Mouse (Mus musculus) liver, embryonic 14.5 days (tissue): Measurements from ENCODE around the gene Ptprt. TPM values are rescaled to one million over a fixed set of nuclear protein-coding genes. Genes with fewer than 3 reads are reported as not detected.

ENCODE experiments used
- ATAC-seq: fragments of 200-750 bp; cut with Nextera tagmentation; 2 replicates; pipeline ENCODE4 v1.8.0; 2017; ENCODE audit warnings: moderate number of reproducible peaks, mild to moderate bottlenecking, moderate library complexity; ENCODE audit not compliant: insufficient read depth
- DNase-seq, 3 experiments: peaks; one replicate each; pipeline ENCODE4 v3.0.0-alpha.2; 2012 to 2013; ENCODE audit warnings: low read depth in 3 of 3, low spot score in 3 of 3
- H3K27ac ChIP-seq: fragments of 300-500 bp; sonication (generic); 2 replicates; pipeline ENCODE4 v1.5.1; 2014; ENCODE audit warnings: moderate library complexity, mild to moderate bottlenecking, control low read depth, inconsistent platforms
- H3K27me3 ChIP-seq: fragments of 300-500 bp; sonication (generic); 2 replicates; pipeline ENCODE4 v1.6.1; 2014; ENCODE audit warnings: mild to moderate bottlenecking, low read length, moderate library complexity; ENCODE audit not compliant: control insufficient read depth, insufficient read depth
- H3K36me3 ChIP-seq: fragments of 300-500 bp; sonication (generic); replicated peaks from 2 replicates; pipeline ENCODE4 v1.6.1; 2014; ENCODE audit warnings: low read depth; ENCODE audit not compliant: control insufficient read depth, insufficient read depth
- H3K4me1 ChIP-seq, 2 experiments: fragments of 200-500 bp in 1 of 2; fragments of 300-500 bp in 1 of 2; sonication (generic) in 1 of 2; replicated peaks; 2 replicates each; pipeline ENCODE4 v1.6.1; 2012 to 2014; ENCODE audit warnings: antibody characterized with exemption in 1 of 2, inconsistent platforms in 1 of 2, low read length in 1 of 2; ENCODE audit not compliant: control insufficient read depth in 2 of 2, insufficient read depth in 2 of 2
- H3K4me2 ChIP-seq: fragments of 300-500 bp; sonication (generic); 2 replicates; pipeline ENCODE4 v1.6.1; 2014; ENCODE audit warnings: low read depth, mild to moderate bottlenecking, control low read depth, moderate library complexity
- H3K4me3 ChIP-seq, 2 experiments: fragments of 200-500 bp in 1 of 2; fragments of 300-500 bp in 1 of 2; sonication (generic) in 1 of 2; 2 replicates each; pipeline ENCODE4 v1.5.1; 2012 to 2014; ENCODE audit warnings: low read depth in 2 of 2, low read length in 2 of 2, mild to moderate bottlenecking in 2 of 2, control low read depth in 1 of 2, inconsistent platforms in 1 of 2, moderate library complexity in 1 of 2; ENCODE audit not compliant: insufficient read depth in 1 of 2
- H3K9ac ChIP-seq: fragments of 300-500 bp; sonication (generic); replicated peaks from 2 replicates; pipeline ENCODE4 v1.6.1; 2014; ENCODE audit warnings: mild to moderate bottlenecking, control low read depth, moderate library complexity
- H3K9me3 ChIP-seq: fragments of 300-500 bp; sonication (generic); 2 replicates; pipeline ENCODE4 v1.6.1; 2016; ENCODE audit warnings: low read length, mixed read lengths; ENCODE audit not compliant: control insufficient read depth
- CTCF ChIP-seq: IDR thresholded peaks from 2 replicates; pipeline ENCODE4 v1.5.1; 2016; ENCODE audit warnings: antibody characterized with exemption, low read depth, control low read depth
- EP300 ChIP-seq: IDR thresholded peaks from 2 replicates; pipeline ENCODE4 v1.6.1; 2016; ENCODE audit warnings: antibody characterized with exemption, low read depth
- WGBS: fragments of 180-500 bp; shearing (Covaris S2); extraction: QIAGEN DNeasy Blood & Tissue Kit; methylation state at CpG from one replicate; pipeline ENCODE4 v1.1.7; 2014; ENCODE audit not compliant: insufficient replicate concordance; 5-methylcytosine and 5-hydroxymethylcytosine counted together
- polyA plus RNA-seq, 2 experiments: library from polyadenylated mRNA; depleted of rRNA in 1 of 2; stranded (reverse) in 1 of 2; unstranded in 1 of 2; fragments of >200 nt; fragmentation: Nextera tagmentation in 1 of 2; extraction: Ambion mirVana in 1 of 2; gene quantifications; 2 replicates each; pipeline versions ENCODE4 v1.2.1 to v1.2.3; 2012 to 2014

Ptprt gene
- 0.07 and 0.10 TPM in 2 replicates for polyA plus RNA-seq (2012; rRNA removed)
- 0.30 TPM in 1 of 2 replicates, not detected in the other for polyA plus RNA-seq (2014; fragmentation: Nextera tagmentation; extraction: Ambion mirVana)

DNA sequence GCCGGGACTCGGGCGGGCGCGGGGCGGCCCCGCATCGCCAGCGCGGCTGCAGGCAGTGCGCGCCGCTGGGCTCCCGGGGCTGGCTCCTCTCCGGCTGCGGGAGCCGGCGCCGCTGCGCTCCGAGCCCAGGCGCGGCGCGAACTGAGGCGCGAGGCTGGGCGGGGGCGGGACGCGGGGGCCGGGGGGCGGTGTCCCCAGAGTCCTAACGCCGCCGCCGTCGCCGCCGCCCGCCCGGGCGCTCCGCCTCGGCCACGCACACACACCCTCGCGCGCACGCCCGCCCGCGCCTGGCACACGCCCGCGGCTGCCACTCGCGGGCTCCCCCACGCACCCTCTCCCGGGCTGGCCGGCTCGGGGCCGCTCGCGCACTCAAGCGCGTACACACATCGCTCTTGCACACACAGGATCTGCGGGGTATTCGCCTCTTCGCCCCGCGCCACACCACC, at the start of gene Ptprt:
Gene Ptprt (minus strand): TSS at position 207 of the 446 bp plus-strand sequence.
- TF ChIP-seq EP300 (no peak), CTCF (no peak)
- no peak within 1 kb of the TSS for H3K27ac ChIP-seq
- WGBS = 1% methylated on average over 41 of the region's 73 CpGs
- DNase-seq = no peak
- no peak for ATAC-seq
- no peaks in the 10 kb centered on the region for H3K9me3 ChIP-seq
- peak within 1 kb of the TSS; percentile 33 for H3K4me2 ChIP-seq
- no peaks in the 10 kb centered on the region for H3K4me1 ChIP-seq
- no peak within 1 kb of the TSS for H3K9ac ChIP-seq
- H3K4me3 ChIP-seq = peak within 1 kb of the TSS in 1 of 2 experiments; percentile 22; a peak in 2 of 4 replicates
- peaks cover 39% of the 10 kb centered on the region for H3K27me3 ChIP-seq
- no peaks in the 10 kb centered on the region for H3K36me3 ChIP-seq

GRCm38 (mm10) chr2:162710443-162710842, 49.5 kb upstream of the Ptprt start:
- no peaks in the 10 kb centered on the region for H3K9me3 ChIP-seq

GRCm38 (mm10) chr2:162699691-162700090, 38.7 kb upstream of the Ptprt start:
- TF ChIP-seq EP300 = no peak
- TF ChIP-seq CTCF = no peak
- Histone ChIP-seq H3K36me3 (no peaks in the 10 kb centered on the region), H3K4me2 (no peak overlapping the region), H3K27ac (no peak overlapping the region), H3K27me3 (no peaks in the 10 kb centered on the region), H3K4me3 (no peak overlapping the region), H3K9me3 (no peaks in the 10 kb centered on the region), H3K4me1 (no peaks in the 10 kb centered on the region), H3K9ac (no peak overlapping the region)
- no peak for DNase-seq
- no peak for ATAC-seq
- WGBS = 60% methylated on average over 3 of the region's 3 CpGs

More at GRCm38 (mm10) chr2:162710443-162710842, 49.5 kb upstream of the Ptprt start:
- 48% methylated on average over 2 of the region's 2 CpGs for WGBS
- no peaks in the 10 kb centered on the region for H3K27me3 ChIP-seq
- H3K9ac ChIP-seq = no peak overlapping the region
- no peak for TF ChIP-seq CTCF
- TF ChIP-seq EP300 = no peak
- no peak for ATAC-seq
- H3K4me1 ChIP-seq = no peaks in the 10 kb centered on the region
- no peak overlapping the region for H3K4me2 ChIP-seq
- no peaks in the 10 kb centered on the region for H3K36me3 ChIP-seq
- no peak overlapping the region for H3K27ac ChIP-seq
- H3K4me3 ChIP-seq = no peak overlapping the region
- no peak for DNase-seq

DNA sequence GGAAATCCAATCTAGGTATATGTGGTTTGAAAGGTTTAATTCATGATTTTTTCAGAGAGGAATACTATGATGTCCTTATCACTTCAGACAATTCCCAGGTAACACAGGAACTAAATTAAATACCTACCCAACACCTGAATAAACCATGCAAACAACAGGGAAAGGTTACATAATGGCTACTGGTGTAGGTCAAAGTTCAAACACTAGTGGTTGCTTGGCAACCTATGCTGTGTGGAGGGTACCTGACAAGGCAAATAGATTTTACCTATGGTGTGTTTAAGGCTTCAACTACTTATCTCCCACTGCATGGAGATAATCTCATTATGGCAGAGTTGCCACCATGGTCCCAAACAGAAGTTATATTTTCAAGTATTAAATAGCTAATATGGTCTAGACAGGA, 38.1 kb upstream of the Ptprt start:
- ATAC-seq (no peak), DNase-seq (no peak)
- Histone ChIP-seq H3K4me1 (no peaks in the 10 kb centered on the region), H3K4me3 (no peak overlapping the region), H3K4me2 (no peak overlapping the region), H3K9me3 (no peaks in the 10 kb centered on the region), H3K27ac (no peak overlapping the region), H3K36me3 (no peaks in the 10 kb centered on the region), H3K9ac (no peak overlapping the region), H3K27me3 (no peaks in the 10 kb centered on the region)
- TF ChIP-seq CTCF = no peak
- no peak for TF ChIP-seq EP300

DNA sequence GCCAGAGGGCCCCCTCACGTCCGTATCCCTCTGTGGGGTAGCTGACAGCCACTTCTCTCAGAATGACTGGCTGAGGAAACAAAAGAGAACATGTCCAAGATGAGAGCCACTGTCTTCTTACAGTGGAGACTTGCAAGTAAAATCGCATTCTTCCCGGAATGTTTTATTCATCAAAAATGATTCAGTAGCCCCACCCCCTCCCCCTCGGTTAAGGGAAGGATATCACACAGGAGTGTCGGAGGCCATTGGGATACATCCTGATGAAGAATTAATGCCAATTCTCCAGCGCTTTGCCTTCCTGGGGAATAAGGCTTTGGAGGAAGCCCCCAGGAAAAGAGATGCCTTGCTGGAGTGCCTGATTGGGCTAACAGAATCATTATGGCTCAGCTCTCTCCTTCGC, 37.1 kb upstream of the Ptprt start:
- no peak overlapping the region for H3K27ac ChIP-seq
- no peaks in the 10 kb centered on the region for H3K27me3 ChIP-seq
- no peaks in the 10 kb centered on the region for H3K36me3 ChIP-seq
- no peak for DNase-seq
- no peak overlapping the region for H3K4me2 ChIP-seq
- WGBS = 74% methylated on average over 8 of the region's 8 CpGs
- H3K4me3 ChIP-seq = no peak overlapping the region
- H3K9ac ChIP-seq = no peak overlapping the region
- no peak for ATAC-seq
- TF ChIP-seq CTCF = no peak
- TF ChIP-seq EP300 = no peak
- H3K4me1 ChIP-seq = no peaks in the 10 kb centered on the region
- no peaks in the 10 kb centered on the region for H3K9me3 ChIP-seq
